Mouse (Mus musculus) gastrocnemius, adult 2 months (tissue): ENCODE data around the gene Rabac1. TPM values are rescaled to one million over a fixed set of nuclear protein-coding genes. Genes with fewer than 3 reads are reported as not detected.

Experiments used
- DNase-seq: peaks from one replicate; pipeline ENCODE4 v3.0.0; 2022
- H3K27ac ChIP-seq: fragments of 200-600 bp; 2 replicates; pipeline ENCODE4 v1.8.1; 2022; ENCODE audit warnings: mild to moderate bottlenecking
- H3K4me3 ChIP-seq: fragments of 200-600 bp; 2 replicates; pipeline ENCODE4 v1.8.1; 2022; ENCODE audit warnings: mild to moderate bottlenecking, moderate library complexity
- CTCF ChIP-seq: fragments of 200-600 bp; IDR thresholded peaks from 2 replicates; pipeline ENCODE4 v1.8.1; 2022; ENCODE audit warnings: antibody characterized with exemption, mild to moderate bottlenecking, moderate library complexity
- intact Hi-C: fragments of 180-260 bp; cut with DNase I; formaldehyde crosslinking; loops from one replicate; pipeline ENCODE4 v1.15.1; 2025
- microRNA-seq: library from miRNA; unstranded; fragments of <30 nt; microRNA quantifications from one replicate; pipeline ENCODE4 v1.2.0, GENCODE M21; 2021
- total RNA-seq, 2 experiments: library from RNA; stranded (reverse); gene quantifications; 2 replicates each; pipeline ENCODE4 v1.2.3; 2021

The Rabac1 gene
- total RNA-seq, 2 experiments from 2014 or later = 231 to 243 TPM

GRCm38 (mm10) chr7:24947316-24948048 is 25.1 kb downstream of the Rabac1 start:
- Histone ChIP-seq H3K27ac (no peak overlapping the region), H3K4me3 (no peak overlapping the region)
- intact Hi-C loops = no loop called here
- DNase-seq = no peak
- no peak for TF ChIP-seq CTCF

DNA sequence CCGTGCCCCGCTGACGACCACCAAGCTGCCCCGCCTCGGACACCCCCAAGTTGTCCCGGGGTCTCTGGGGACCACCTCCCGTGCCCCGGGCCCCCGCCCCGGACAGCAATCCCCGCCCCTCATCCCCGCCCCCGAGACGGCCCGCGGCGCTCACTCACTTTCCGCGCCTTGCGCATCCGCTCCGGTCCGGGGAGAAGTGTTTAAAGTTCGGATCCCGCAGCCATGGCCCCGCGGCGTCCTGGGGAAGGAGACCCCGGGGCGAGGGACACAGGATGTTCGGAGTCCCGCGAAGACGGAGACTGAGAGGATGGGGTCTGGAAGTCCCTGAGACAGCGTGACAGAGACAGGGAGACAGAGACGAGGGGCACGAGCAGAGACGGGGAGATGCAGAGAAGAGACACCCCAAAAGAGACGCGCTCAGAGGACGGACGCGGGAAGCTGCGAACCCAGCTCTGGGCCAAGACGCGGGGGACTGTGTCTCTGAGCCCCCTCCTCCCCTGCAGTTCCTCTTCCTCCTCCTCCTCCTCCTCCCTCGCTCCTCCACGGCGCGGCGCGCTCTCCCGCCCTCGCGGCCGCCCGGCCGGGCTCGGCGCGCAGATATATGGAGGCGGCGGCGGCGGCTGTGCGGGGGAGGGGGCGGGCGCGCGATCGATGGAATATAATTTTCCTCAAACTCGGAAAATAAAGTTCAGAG is 28.1 kb downstream of the Rabac1 start, which contains the start of gene Gm4881:
Gene Gm4881 (minus strand): TSS at position 238 of the 694 bp plus-strand sequence.
- intact Hi-C loops = no loop called here
- Histone ChIP-seq H3K4me3 (peak within 1 kb of the TSS; percentile 48), H3K27ac (no peak within 1 kb of the TSS)
- peak; percentile 20 for DNase-seq
- no peak for TF ChIP-seq CTCF

DNA sequence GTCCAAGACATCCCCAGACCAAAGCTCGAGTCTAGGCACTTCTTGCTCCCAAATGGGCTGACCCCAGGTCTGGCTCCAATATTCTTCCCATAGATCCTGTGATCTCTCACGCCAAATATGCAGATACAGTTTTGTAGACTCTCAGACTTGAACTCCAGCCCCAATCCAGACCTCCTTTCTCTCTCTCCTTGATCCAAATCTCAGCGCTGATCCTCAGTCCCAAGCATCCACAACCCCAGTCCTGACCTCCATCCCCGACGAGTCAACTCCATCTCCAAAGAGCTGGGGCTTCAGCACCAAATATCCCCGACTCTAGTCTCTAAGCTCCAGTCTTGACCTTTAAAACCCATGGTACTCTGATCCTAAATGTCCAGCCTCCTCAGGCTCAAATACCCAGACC is 28.9 kb downstream of the Rabac1 start:
- intact Hi-C loops = no loop called here
- TF ChIP-seq CTCF = no peak
- Histone ChIP-seq H3K4me3 (no peak overlapping the region), H3K27ac (no peak overlapping the region)
- DNase-seq = peak; percentile 1

- H3K27ac ChIP-seq = no peak overlapping the region
- no peak for TF ChIP-seq CTCF
- no peak overlapping the region for H3K4me3 ChIP-seq
- intact Hi-C loops = no loop called here
- DNase-seq = no peak
Measured at GRCm38 (mm10) chr7:24931651-24932050, 40.9 kb downstream of the Rabac1 start.

- intact Hi-C loops = no loop called here
- H3K27ac ChIP-seq = no peak overlapping the region
- H3K4me3 ChIP-seq = no peak overlapping the region
- TF ChIP-seq CTCF = no peak
- DNase-seq = no peak
Measured at GRCm38 (mm10) chr7:24930475-24930874, 42.1 kb downstream of the Rabac1 start.

Small RNA genes within 50 kb of the gene (microRNA-seq; reads per million reads assigned to microRNA genes)
- not detected for gene Mir7046
- gene Mir7047 = not detected

Other genes with a start within 250 kb of the Rabac1 start
- not detected for gene Gm4763, start 245.8 kb downstream of the Rabac1 start, total RNA-seq
- not detected for gene Cd177, start 212.4 kb downstream of the Rabac1 start, total RNA-seq
- gene Ceacam10, start 195.5 kb downstream of the Rabac1 start, total RNA-seq = not detected
- gene Gm9844, start 110.5 kb downstream of the Rabac1 start, total RNA-seq = not detected
- gene Lypd4, start 102.8 kb downstream of the Rabac1 start, total RNA-seq = not detected
- gene Dmrtc2, start 102.7 kb downstream of the Rabac1 start, total RNA-seq = not detected
- gene Rps19, start 88.4 kb downstream of the Rabac1 start, total RNA-seq = 100 to 1,000 TPM; 326 to 419 TPM
- not detected for gene Cd79a, start 75.4 kb downstream of the Rabac1 start, total RNA-seq
- 10 to 100 TPM; 28.4 to 29.3 TPM for gene Arhgef1, start 69.8 kb downstream of the Rabac1 start, total RNA-seq
- not detected for gene Gm4881, start 28.3 kb downstream of the Rabac1 start, total RNA-seq
- not detected for gene Atp1a3, start 33.2 kb upstream of the Rabac1 start, total RNA-seq
- 1 to 10 TPM; 2.4 to 3.1 TPM for gene Grik5, start 99.6 kb upstream of the Rabac1 start, total RNA-seq
- 1 to 10 TPM; 7.2 to 9.2 TPM for gene Zfp574, start 99.8 kb upstream of the Rabac1 start, total RNA-seq
- gene Pou2f2, start 207.0 kb upstream of the Rabac1 start, total RNA-seq = under 1 TPM; 0.08 to 0.13 TPM
- 1 to 10 TPM; 9.3 to 9.4 TPM for gene Dedd2, start 247.9 kb upstream of the Rabac1 start, total RNA-seq
- 1 to 10 TPM; 5.5 to 6.1 TPM for gene Zfp526, start 248.7 kb upstream of the Rabac1 start, total RNA-seq